In the genomic region with DNA sequence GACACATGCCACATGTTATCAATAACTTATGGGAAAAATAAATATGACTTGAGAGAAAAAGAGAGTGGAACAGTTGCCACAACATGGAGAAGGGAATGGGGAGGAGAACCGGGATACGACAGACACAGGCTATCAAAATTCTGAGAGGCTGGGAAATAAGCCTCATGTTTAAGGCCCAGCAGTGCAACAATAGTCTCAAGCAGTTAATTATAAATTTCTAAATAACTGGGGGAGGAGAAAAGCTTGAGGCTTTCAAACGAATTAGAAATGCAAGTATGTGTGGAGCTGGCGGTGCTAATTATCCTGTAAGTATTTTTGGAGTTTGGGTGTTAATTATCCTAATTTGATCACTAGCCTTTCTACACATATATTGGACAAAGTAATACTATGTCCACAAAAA, we compare ENCODE assay signal across 25 mouse cellular contexts.
DNase-seq lines count a peak whose midpoint lies in the region; ATAC-seq and TF ChIP-seq lines count a peak whose summit lies in the region.
"Had no signal": no experiment of that assay in that cellular context is flagged by ENCODE, and none has a peak within 500 bp of the region (broad histone marks: within the 10 kb centered on the region; RNA-seq: fewer than 3 reads in every experiment).

No protein-coding gene starts in this region.

- no peaks in the 10 kb centered on the region for H3K36me3 ChIP-seq in forebrain, embryonic 11.5 days (ENCODE audit: control insufficient read depth, insufficient read depth, low read length)
- H3K36me3 ChIP-seq in forebrain, embryonic 10.5 days (replicated peaks), result no peaks in the 10 kb centered on the region
- H3K36me3 ChIP-seq in forebrain, embryonic 14.5 days (ENCODE audit: control insufficient read depth, insufficient read depth, low read length), result no peaks in the 10 kb centered on the region
- H3K36me3 ChIP-seq in forebrain, embryonic 16.5 days (ENCODE audit: control insufficient read depth, insufficient read depth), result no peaks in the 10 kb centered on the region
- H3K36me3 ChIP-seq: embryonic facial prominence, embryonic 13.5 days; embryonic facial prominence, embryonic 15.5 days; G1E had no signal

- DNase-seq in forebrain, embryonic 11.5 days (ENCODE audit: low spot score), result no peak
- DNase-seq in forebrain, embryonic 10.5 days (ENCODE audit: extremely low spot score, low spot score), result no peak
- peak; percentile 66 for DNase-seq in brain, embryonic 14.5 days (ENCODE audit: low read depth)
- peak; percentile 61 for DNase-seq in forebrain, embryonic 14.5 days (ENCODE audit: low spot score)
- no peak for DNase-seq in ovary, adult 18-20 months (ENCODE audit: low spot score)
- no peak for DNase-seq in layer of hippocampus, adult 8-10 months (ENCODE audit: low spot score in 2 of 2)
- DNase-seq: adrenal gland, adult 8-10 months; adrenal gland, postnatal 14 days; adrenal gland, postnatal 36 days; B cell, adult 2 months; cerebellum, adult 11 months; cerebellum, adult 18-20 months; cerebellum, adult 8-10 months; cerebellum, adult 9-11 months; cerebellum, postnatal 14 days; cerebellum, postnatal 36 days; embryo, embryonic 11 days had no signal

- peak; percentile 71 for ATAC-seq in forebrain, embryonic 11.5 days (replicated peaks; ENCODE audit: low FRiP score)
- ATAC-seq in forebrain, embryonic 14.5 days, result peak; percentile 70
- ATAC-seq in forebrain, embryonic 16.5 days, result peak; percentile 52; the same call in 1 of the 2 replicates
- ATAC-seq: activated CD4-positive, CD25-positive, alpha-beta regulatory T cell, adult 4 months; CD4-positive, CD25-positive, alpha-beta regulatory T cell, adult 4 months; Patski had no signal

- no peak for TF ChIP-seq POLR2A in brain, embryonic 14.5 days (IDR thresholded peaks at IDR 0.05; ENCODE audit: borderline replicate concordance, extremely low read depth, insufficient read depth, insufficient read length, poor library complexity, severe bottlenecking)

- H3K27me3 ChIP-seq in forebrain, embryonic 11.5 days (ENCODE audit: control insufficient read depth, insufficient read depth, low read length), result no peaks in the 10 kb centered on the region
- no peaks in the 10 kb centered on the region for H3K27me3 ChIP-seq in forebrain, embryonic 10.5 days (ENCODE audit: poor library complexity, severe bottlenecking)
- H3K27me3 ChIP-seq in forebrain, embryonic 14.5 days (replicated peaks; ENCODE audit: control insufficient read depth, insufficient read depth, low read length), result no peaks in the 10 kb centered on the region
- no peaks in the 10 kb centered on the region for H3K27me3 ChIP-seq in forebrain, embryonic 16.5 days (replicated peaks; ENCODE audit: control insufficient read depth, insufficient read depth, low read length)
- H3K27me3 ChIP-seq: CH12.LX; embryonic facial prominence, embryonic 13.5 days; embryonic facial prominence, embryonic 15.5 days; Patski had no signal

- no peak overlapping the region for H3K4me2 ChIP-seq in forebrain, embryonic 11.5 days (ENCODE audit: low read depth, low read length, severe bottlenecking)
- H3K4me2 ChIP-seq in forebrain, embryonic 14.5 days (ENCODE audit: low read length), result no peak overlapping the region
- no peak overlapping the region for H3K4me2 ChIP-seq in forebrain, embryonic 16.5 days (ENCODE audit: low read length)
- H3K4me2 ChIP-seq: embryonic facial prominence, embryonic 13.5 days; embryonic facial prominence, embryonic 15.5 days had no signal

- TF ChIP-seq CTCF in brain, embryonic 14.5 days (IDR thresholded peaks at IDR 0.05; ENCODE audit: borderline replicate concordance, extremely low read depth, insufficient read depth, insufficient read length), result no peak

- H3K9ac ChIP-seq in forebrain, embryonic 11.5 days (ENCODE audit: low read length), result no peak overlapping the region
- no peak overlapping the region for H3K9ac ChIP-seq in forebrain, embryonic 14.5 days (ENCODE audit: low read length)
- no peak overlapping the region for H3K9ac ChIP-seq in forebrain, embryonic 16.5 days (replicated peaks; ENCODE audit: low read depth, low read length)
- H3K9ac ChIP-seq: embryonic facial prominence, embryonic 13.5 days; embryonic facial prominence, embryonic 15.5 days had no signal

- H3K27ac ChIP-seq in forebrain, embryonic 11.5 days (ENCODE audit: low read depth, low read length), result no peak overlapping the region
- H3K27ac ChIP-seq in forebrain, embryonic 10.5 days, result no peak overlapping the region
- H3K27ac ChIP-seq in forebrain, embryonic 14.5 days (ENCODE audit: low read depth, low read length), result no peak overlapping the region
- no peak overlapping the region for H3K27ac ChIP-seq in forebrain, embryonic 16.5 days (ENCODE audit: low read length)
- H3K27ac ChIP-seq: embryonic facial prominence, embryonic 13.5 days; embryonic facial prominence, embryonic 15.5 days had no signal

- no peak overlapping the region for H3K4me3 ChIP-seq in forebrain, embryonic 11.5 days (ENCODE audit: low read depth, low read length)
- no peak overlapping the region for H3K4me3 ChIP-seq in forebrain, embryonic 10.5 days
- H3K4me3 ChIP-seq in forebrain, embryonic 14.5 days (ENCODE audit: low read depth, low read length), result no peak overlapping the region
- H3K4me3 ChIP-seq in forebrain, embryonic 16.5 days (replicated peaks; ENCODE audit: low read length), result no peak overlapping the region
- H3K4me3 ChIP-seq: embryonic facial prominence, embryonic 13.5 days; embryonic facial prominence, embryonic 15.5 days had no signal

- no peaks in the 10 kb centered on the region for H3K4me1 ChIP-seq in forebrain, embryonic 11.5 days (replicated peaks; ENCODE audit: control insufficient read depth, insufficient read depth, low read length)
- H3K4me1 ChIP-seq in forebrain, embryonic 10.5 days, result no peaks in the 10 kb centered on the region
- no peaks in the 10 kb centered on the region for H3K4me1 ChIP-seq in forebrain, embryonic 14.5 days (ENCODE audit: control insufficient read depth, insufficient read depth, low read length)
- no peaks in the 10 kb centered on the region for H3K4me1 ChIP-seq in forebrain, embryonic 16.5 days (replicated peaks; ENCODE audit: control insufficient read depth, insufficient read depth, low read length)
- H3K4me1 ChIP-seq: embryonic facial prominence, embryonic 13.5 days; embryonic facial prominence, embryonic 15.5 days had no signal

- H3K9me3 ChIP-seq in forebrain, embryonic 11.5 days (ENCODE audit: control insufficient read depth, low read length), result no peaks in the 10 kb centered on the region
- no peaks in the 10 kb centered on the region for H3K9me3 ChIP-seq in forebrain, embryonic 10.5 days
- H3K9me3 ChIP-seq in forebrain, embryonic 14.5 days (replicated peaks; ENCODE audit: control insufficient read depth, low read length), result no peaks in the 10 kb centered on the region
- no peaks in the 10 kb centered on the region for H3K9me3 ChIP-seq in forebrain, embryonic 16.5 days (ENCODE audit: control insufficient read depth, low read length)
- H3K9me3 ChIP-seq: embryonic facial prominence, embryonic 13.5 days; embryonic facial prominence, embryonic 15.5 days; G1E had no signal

- WGBS in forebrain, embryonic 11.5 days, result 61% methylated on average over 4 of the region's 4 CpGs
- 83% methylated on average over 4 of the region's 4 CpGs for WGBS in forebrain, embryonic 10.5 days
- 13% methylated on average over 4 of the region's 4 CpGs for WGBS in forebrain, embryonic 14.5 days
- WGBS in forebrain, embryonic 16.5 days, result 11% methylated on average over 4 of the region's 4 CpGs

Comparison
In these comparisons a context has a peak if more than half of its experiments do, and no peak if none do; other contexts are left out.
1. DNase-seq: peak in brain, embryonic 14.5 days (single experiment) and forebrain, embryonic 14.5 days (single experiment); none in forebrain, embryonic 11.5 days (single experiment), forebrain, embryonic 10.5 days (single experiment), ovary, adult 18-20 months (single experiment) and layer of hippocampus, adult 8-10 months (0 of 2).
2. Peak in every context shown above with its lines, with median percentiles within 50 percentile points of each other: ATAC-seq.